ENCODE assay signal across 8 mouse cellular contexts in the genomic region with DNA sequence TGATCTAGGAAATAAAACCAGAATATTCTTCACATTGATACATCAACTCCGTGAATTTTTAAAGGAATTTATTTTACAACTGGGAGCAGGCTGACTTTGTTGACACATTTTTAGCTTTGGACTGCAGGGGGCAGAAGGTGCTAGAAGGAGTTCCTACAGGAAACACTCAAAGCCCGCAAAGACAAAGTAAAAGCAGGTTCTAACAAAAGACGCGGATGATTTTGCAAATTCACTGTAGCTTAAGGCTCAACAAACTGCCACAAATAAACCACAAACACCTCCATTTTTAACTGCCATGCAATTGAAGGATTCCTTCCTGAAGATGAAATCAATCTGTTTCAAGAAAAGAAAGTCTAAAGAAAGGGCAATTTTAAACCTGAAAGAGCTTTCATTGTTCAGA. TPM values are rescaled to one million over a fixed set of nuclear protein-coding genes. Genes with fewer than 3 reads are reported as not detected.
A peak's percentile ranks its signal among the peaks of the same experiment; 100 is the strongest.
DNase-seq lines count a peak whose midpoint lies in the region; ATAC-seq and TF ChIP-seq lines count a peak whose summit lies in the region.

No protein-coding gene starts in this region.

- no peak for TF ChIP-seq EP300 in heart, postnatal 0 days (IDR thresholded peaks at IDR 0.05; ENCODE audit: low read depth)

- peaks cover 68% of the 10 kb centered on the region for H3K4me1 ChIP-seq in forebrain, embryonic 13.5 days
- H3K4me1 ChIP-seq in forebrain, embryonic 12.5 days, result peaks cover 62% of the 10 kb centered on the region
- H3K4me1 ChIP-seq in brown adipose tissue, adult 24 weeks (ENCODE audit: control insufficient read depth, insufficient read depth, insufficient read length, low read length), result peaks cover 5% of the 10 kb centered on the region; the same call in 1 of the 2 replicates
- peaks cover 4% of the 10 kb centered on the region; the same call in 1 of the 2 replicates for H3K4me1 ChIP-seq in heart, postnatal 0 days (ENCODE audit: control insufficient read depth, insufficient read depth)
- peaks cover 41% of the 10 kb centered on the region for H3K4me1 ChIP-seq in megakaryocyte, embryonic 14.5 days

- no peak overlapping the region for H3K4me3 ChIP-seq in forebrain, embryonic 13.5 days
- H3K4me3 ChIP-seq in forebrain, embryonic 12.5 days (replicated peaks), result no peak overlapping the region
- H3K4me3 ChIP-seq in brown adipose tissue, adult 24 weeks (ENCODE audit: insufficient read depth, low read depth, low read length), result peak overlapping the region; percentile 10; the same call in 1 of the 2 replicates
- H3K4me3 ChIP-seq in heart, postnatal 0 days (ENCODE audit: low read depth, low read length), result peak overlapping the region; percentile 27
- H3K4me3 ChIP-seq in megakaryocyte, embryonic 14.5 days (replicated peaks), result peak overlapping the region; percentile 59

- no peak overlapping the region for H3K27ac ChIP-seq in forebrain, embryonic 13.5 days
- H3K27ac ChIP-seq in forebrain, embryonic 12.5 days, result no peak overlapping the region
- H3K27ac ChIP-seq in brown adipose tissue, adult 24 weeks (replicated peaks; ENCODE audit: low read depth, low read length), result no peak overlapping the region
- H3K27ac ChIP-seq in heart, postnatal 0 days (ENCODE audit: low read depth), result no peak overlapping the region

- ATAC-seq in forebrain, embryonic 13.5 days, result no peak
- ATAC-seq in forebrain, embryonic 12.5 days (ENCODE audit: low FRiP score), result no peak
- no peak for ATAC-seq in heart, postnatal 0 days (ENCODE audit: insufficient read depth, low read depth)

- peaks cover 20% of the 10 kb centered on the region for H3K27me3 ChIP-seq in forebrain, embryonic 13.5 days
- peaks cover 12% of the 10 kb centered on the region for H3K27me3 ChIP-seq in forebrain, embryonic 12.5 days
- no peaks in the 10 kb centered on the region for H3K27me3 ChIP-seq in heart, postnatal 0 days (ENCODE audit: control insufficient read depth, insufficient read depth, low read length)
- peaks cover 22% of the 10 kb centered on the region for H3K27me3 ChIP-seq in megakaryocyte, embryonic 14.5 days (replicated peaks)

- peak; percentile 63 for TF ChIP-seq CTCF in heart, postnatal 0 days (IDR thresholded peaks at IDR 0.05; ENCODE audit: low read depth)

- 0% methylated on average over 4 of the region's 4 CpGs for WGBS in forebrain, embryonic 13.5 days
- WGBS in forebrain, embryonic 12.5 days, result 2% methylated on average over 4 of the region's 4 CpGs
- WGBS in heart, postnatal 0 days, result 3% methylated on average over 4 of the region's 4 CpGs

- peaks cover 12% of the 10 kb centered on the region for H3K36me3 ChIP-seq in forebrain, embryonic 13.5 days (ENCODE audit: poor library complexity, severe bottlenecking)
- peaks cover 21% of the 10 kb centered on the region for H3K36me3 ChIP-seq in forebrain, embryonic 12.5 days (replicated peaks)
- peaks cover 21% of the 10 kb centered on the region for H3K36me3 ChIP-seq in heart, postnatal 0 days (replicated peaks; ENCODE audit: control insufficient read depth, insufficient read depth, low read length)
- H3K36me3 ChIP-seq in megakaryocyte, embryonic 14.5 days (replicated peaks; ENCODE audit: low read length), result peaks cover 12% of the 10 kb centered on the region

- H3K4me2 ChIP-seq in forebrain, embryonic 13.5 days, result peak overlapping the region; percentile 37
- H3K4me2 ChIP-seq in forebrain, embryonic 12.5 days, result no peak overlapping the region; the same call in 1 of the 2 replicates
- peak overlapping the region; percentile 58 for H3K4me2 ChIP-seq in heart, postnatal 0 days (ENCODE audit: low read depth, low read length)

- no peak overlapping the region; the same call in 1 of the 2 replicates for H3K9ac ChIP-seq in forebrain, embryonic 13.5 days
- H3K9ac ChIP-seq in forebrain, embryonic 12.5 days, result no peak overlapping the region
- H3K9ac ChIP-seq in heart, postnatal 0 days (replicated peaks; ENCODE audit: low read depth, low read length), result no peak overlapping the region

- DNase-seq in heart, postnatal 0 days (ENCODE audit: low spot score), result peak; percentile 75
- peak; percentile 74 for DNase-seq in kidney, postnatal 14 days
- peak; percentile 21 to 55 for DNase-seq in thymus, adult 18-20 months
- no peak for DNase-seq in left cerebral cortex, adult 18-20 months (ENCODE audit: low spot score in 2 of 2)

- H3K9me3 ChIP-seq in forebrain, embryonic 13.5 days (replicated peaks), result no peaks in the 10 kb centered on the region
- no peaks in the 10 kb centered on the region for H3K9me3 ChIP-seq in forebrain, embryonic 12.5 days
- H3K9me3 ChIP-seq in heart, postnatal 0 days (replicated peaks; ENCODE audit: control insufficient read depth, low read length), result no peaks in the 10 kb centered on the region
- no peaks in the 10 kb centered on the region for H3K9me3 ChIP-seq in megakaryocyte, embryonic 14.5 days

RNA-seq across cellular contexts. Expression of a gene that starts 6.3 kb away (rescaled TPM):
- 24.0 and 33.0 TPM in 2 replicates for polyA plus RNA-seq in forebrain, embryonic 13.5 days (2015; fragmentation: Nextera tagmentation; extraction: Ambion mirVana)
- 47.4 and 52.6 TPM in 2 replicates for polyA plus RNA-seq in forebrain, embryonic 12.5 days (2016; fragmentation: Nextera tagmentation; extraction: Ambion mirVana)
- 4.2 and 6.7 TPM in 2 replicates for polyA plus RNA-seq in brown adipose tissue, adult 24 weeks (2012; ENCODE audit: insufficient read depth, insufficient read length, missing spikeins)
- 7.8 and 12.9 TPM in 2 replicates for total RNA-seq in heart, postnatal 0 days (2014; rRNA removed; ENCODE audit: low replicate concordance)
- 9.0 and 10.6 TPM in 2 replicates for polyA plus RNA-seq in heart, postnatal 0 days (2015; fragmentation: Nextera tagmentation; extraction: Ambion mirVana)
- polyA plus RNA-seq in megakaryocyte, embryonic 14.5 days (2012; ENCODE audit: insufficient read depth, low replicate concordance), result 1.7 and 4.9 TPM in 2 replicates
- total RNA-seq in left cerebral cortex, adult 18-20 months (2021), result 1 to 10 TPM; 2.3 to 2.6 TPM

Comparison
In these comparisons a context has a peak if more than half of its experiments do, and no peak if none do; other contexts are left out.
1. H3K4me3 ChIP-seq: peak in brown adipose tissue, adult 24 weeks (single experiment), heart, postnatal 0 days (single experiment) and megakaryocyte, embryonic 14.5 days (single experiment); none in forebrain, embryonic 13.5 days (single experiment) and forebrain, embryonic 12.5 days (single experiment).
2. DNase-seq: peak in heart, postnatal 0 days (single experiment), kidney, postnatal 14 days (single experiment) and thymus, adult 18-20 months (2 of 2); none in left cerebral cortex, adult 18-20 months (0 of 2).